Mouse (Mus musculus): Measurements from ENCODE around the gene Eif4a1.

DNA sequence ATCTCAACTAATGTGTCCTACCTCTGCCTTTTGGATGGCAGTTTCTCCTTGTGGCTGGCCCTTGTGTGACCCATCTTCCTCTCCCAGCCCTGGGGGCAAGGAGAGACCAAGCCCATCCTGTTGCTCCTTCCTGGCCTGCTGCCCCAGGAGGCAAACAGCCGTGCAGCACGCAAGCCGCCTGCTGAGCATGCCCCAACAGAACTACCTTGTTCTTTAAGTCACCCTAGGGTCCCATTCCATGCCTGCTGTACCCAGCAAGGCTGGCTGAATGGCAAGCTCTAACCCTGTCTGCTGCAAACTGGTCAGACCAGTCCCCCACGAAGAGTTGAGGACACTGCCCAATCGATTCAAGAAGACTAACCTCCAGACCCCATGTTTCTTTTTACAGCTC, 16.2 kb downstream of the Eif4a1 start:
- TF ChIP-seq MYC (IDR thresholded peaks at IDR 0.05; ENCODE audit: low read depth, low read length) (no peak), TBP (conservative IDR thresholded peaks at IDR 0.05; ENCODE audit: low read depth, low read length) (no peak), ZMIZ1 (IDR thresholded peaks at IDR 0.05; ENCODE audit: low read depth, low read length) (no peak), POLR2AphosphoS2 (IDR thresholded peaks at IDR 0.05; ENCODE audit: low read depth, low read length) (0 out of 2 replicates have a peak, but pooled peaks have one; percentile 2), POLR2A (IDR thresholded peaks at IDR 0.05; ENCODE audit: low read depth, low read length) (no peak), CTCF (conservative IDR thresholded peaks at IDR 0.05 in 1 of 2, IDR thresholded peaks at IDR 0.05 in 1 of 2; ENCODE audit: low read depth in 2 of 2, low read length in 2 of 2) (no peak), MXI1 (IDR thresholded peaks at IDR 0.05; ENCODE audit: low read depth, low read length) (no peak), CHD2 (IDR thresholded peaks at IDR 0.05; ENCODE audit: low read length) (no peak)

All from CH12.LX (cell line).